Mouse (Mus musculus) thymus, adult 2 months (tissue): Measurements from ENCODE around the gene Btbd11. TPM values are rescaled to one million over a fixed set of nuclear protein-coding genes. Genes with fewer than 3 reads are reported as not detected.

ENCODE experiments used
- DNase-seq: peaks from one replicate; pipeline ENCODE4 v3.0.0; 2021
- H3K27ac ChIP-seq: fragments of 200-500 bp; 2 replicates; pipeline ENCODE4 v1.5.1; 2012; ENCODE audit warnings: low read length, control low read depth; ENCODE audit not compliant: control insufficient read depth, insufficient read depth
- H3K27me3 ChIP-seq: fragments of 200-500 bp; 2 replicates; pipeline ENCODE4 v1.6.1; 2012; ENCODE audit warnings: mild to moderate bottlenecking, low read length, moderate library complexity, mixed read lengths; ENCODE audit not compliant: control insufficient read depth, insufficient read depth
- H3K36me3 ChIP-seq: fragments of 200-500 bp; 2 replicates; pipeline ENCODE4 v1.6.1; 2012; ENCODE audit warnings: mild to moderate bottlenecking, low read length, moderate library complexity; ENCODE audit not compliant: control insufficient read depth, insufficient read depth
- H3K4me1 ChIP-seq: fragments of 200-500 bp; replicated peaks from 2 replicates; pipeline ENCODE4 v1.6.1; 2012; ENCODE audit warnings: low read length; ENCODE audit not compliant: control insufficient read depth, insufficient read depth
- H3K4me3 ChIP-seq: fragments of 200-500 bp; 2 replicates; pipeline ENCODE4 v1.5.1; 2012; ENCODE audit warnings: mild to moderate bottlenecking, low read length, control low read depth, moderate library complexity; ENCODE audit not compliant: control insufficient read depth, insufficient read depth
- CTCF ChIP-seq: fragments of 200-500 bp; IDR thresholded peaks from 2 replicates; pipeline ENCODE4 v1.5.1; 2012; ENCODE audit warnings: mild to moderate bottlenecking, control low read depth, low read length, moderate library complexity, borderline replicate concordance; ENCODE audit not compliant: control insufficient read depth, poor library complexity, insufficient read depth; ENCODE audit errors: extremely low read depth
- POLR2A ChIP-seq: fragments of 200-500 bp; IDR thresholded peaks from 2 replicates; pipeline ENCODE4 v1.6.1; 2012; ENCODE audit warnings: mild to moderate bottlenecking, low read length, control low read depth, moderate library complexity; ENCODE audit not compliant: control insufficient read depth, poor library complexity, insufficient read depth; ENCODE audit errors: extremely low read depth
- WGBS: fragments of 180-500 bp; shearing (Covaris S2); methylation state at CpG from one replicate; pipeline ENCODE4 v1.1.7; 2018; 5-methylcytosine and 5-hydroxymethylcytosine counted together
- polyA plus RNA-seq: library from polyadenylated mRNA; depleted of rRNA; stranded (reverse); fragments of >200 nt; gene quantifications from 2 replicates; pipeline ENCODE4 v1.2.3, GENCODE M21; 2012

The Btbd11 gene
- polyA plus RNA-seq, 1 experiment: 32.3 TPM

DNA sequence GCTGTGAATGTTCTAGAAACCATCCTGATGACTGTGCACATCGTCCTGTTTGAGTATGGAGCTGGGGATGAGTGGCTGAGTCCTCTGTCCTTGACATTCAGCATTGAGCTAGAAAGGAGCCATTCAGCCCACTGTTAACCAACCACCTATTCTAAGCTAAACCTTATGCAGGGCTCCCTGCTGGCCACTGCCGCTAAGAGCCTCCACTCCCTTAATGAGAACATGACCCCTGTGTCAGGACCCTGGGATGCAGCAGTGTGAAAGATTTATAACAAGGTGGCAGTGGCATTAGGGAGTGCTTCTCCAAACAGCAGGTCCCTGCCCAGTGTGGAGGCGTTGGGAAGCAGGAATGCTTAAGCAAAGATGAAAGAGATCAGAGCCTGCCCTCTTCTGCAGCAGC is 123.7 kb downstream of the Btbd11 start:
- Histone ChIP-seq H3K27ac (no peak overlapping the region), H3K4me3 (no peak overlapping the region), H3K27me3 (no peaks in the 10 kb centered on the region), H3K4me1 (no peaks in the 10 kb centered on the region), H3K36me3 (no peaks in the 10 kb centered on the region)
- no peak for DNase-seq
- WGBS: 91% methylated on average over 3 of the region's 3 CpGs
- no peak for TF ChIP-seq POLR2A
- no peak for TF ChIP-seq CTCF

DNA sequence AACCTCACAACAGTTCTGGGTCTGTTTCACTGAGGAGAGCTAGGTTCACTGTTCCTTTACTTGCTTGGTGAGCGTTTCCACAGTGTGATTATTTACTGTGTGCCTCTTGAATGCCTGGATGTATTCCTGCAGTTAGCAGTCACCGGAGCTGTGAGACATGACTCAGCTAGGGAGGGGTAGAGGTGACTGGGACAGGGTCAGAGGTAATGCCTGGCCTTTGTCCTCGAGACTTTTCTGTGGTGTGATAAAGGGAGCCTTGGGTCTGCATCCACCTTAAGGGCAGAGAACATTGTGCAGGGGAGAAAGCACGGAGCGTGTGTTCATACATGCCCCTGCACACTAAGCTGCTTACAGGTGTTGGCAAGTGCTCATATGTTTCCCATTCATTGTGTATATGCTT is 126.2 kb downstream of the Btbd11 start:
- WGBS: 91% methylated on average over 5 of the region's 5 CpGs
- no peak for DNase-seq
- H3K4me1 ChIP-seq: no peaks in the 10 kb centered on the region
- H3K27me3 ChIP-seq: no peaks in the 10 kb centered on the region
- no peaks in the 10 kb centered on the region for H3K36me3 ChIP-seq
- TF ChIP-seq CTCF: no peak
- TF ChIP-seq POLR2A: no peak
- H3K4me3 ChIP-seq: no peak overlapping the region
- H3K27ac ChIP-seq: no peak overlapping the region

DNA sequence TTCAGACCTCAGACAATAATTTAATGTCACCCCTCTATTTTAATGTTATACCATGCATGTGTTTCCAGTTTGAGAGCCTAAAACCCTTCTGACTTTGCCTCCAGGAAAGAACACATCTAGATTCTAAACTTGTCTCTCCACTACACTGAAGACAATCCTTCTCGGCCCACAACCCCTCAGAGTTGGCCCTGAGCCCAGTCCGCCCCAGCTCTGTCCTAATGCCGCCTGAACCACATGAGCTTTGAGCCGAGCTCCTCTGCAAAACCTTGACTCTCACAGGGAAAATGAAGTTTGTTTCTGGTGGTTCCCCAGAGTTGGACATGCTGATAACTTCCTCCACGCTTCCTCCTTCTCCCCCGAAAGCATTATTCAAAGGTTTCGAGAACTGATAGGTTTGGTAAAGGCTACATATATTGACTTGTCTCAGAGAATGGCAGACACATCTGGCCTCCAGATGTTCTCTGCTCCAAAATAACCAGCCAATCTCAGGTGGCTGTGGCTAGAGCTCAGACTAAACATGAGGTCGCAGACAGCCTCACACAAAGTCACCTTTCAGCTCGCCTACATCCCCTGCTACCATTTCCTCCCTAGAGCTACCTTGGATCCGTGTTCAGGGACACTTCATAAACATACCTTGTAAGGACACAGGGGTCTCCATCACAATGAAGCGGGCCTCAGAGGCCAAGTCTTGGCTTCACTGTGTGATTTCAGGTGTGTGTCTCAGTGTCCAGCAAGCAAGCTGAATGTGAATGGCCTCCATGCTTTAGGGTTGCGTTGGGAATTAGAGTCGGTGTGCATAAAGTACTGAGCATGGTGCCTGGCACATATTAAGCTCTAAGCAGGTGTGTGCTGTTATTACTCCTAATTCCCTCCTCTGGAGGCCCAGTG is 130.9 kb downstream of the Btbd11 start:
- DNase-seq: no peak
- H3K4me1 ChIP-seq: no peaks in the 10 kb centered on the region
- no peaks in the 10 kb centered on the region for H3K36me3 ChIP-seq
- no peaks in the 10 kb centered on the region for H3K27me3 ChIP-seq
- WGBS: 50% methylated on average over 13 of the region's 13 CpGs
- no peak for TF ChIP-seq POLR2A
- TF ChIP-seq CTCF: no peak
- no peak overlapping the region for H3K4me3 ChIP-seq
- no peak overlapping the region for H3K27ac ChIP-seq

DNA sequence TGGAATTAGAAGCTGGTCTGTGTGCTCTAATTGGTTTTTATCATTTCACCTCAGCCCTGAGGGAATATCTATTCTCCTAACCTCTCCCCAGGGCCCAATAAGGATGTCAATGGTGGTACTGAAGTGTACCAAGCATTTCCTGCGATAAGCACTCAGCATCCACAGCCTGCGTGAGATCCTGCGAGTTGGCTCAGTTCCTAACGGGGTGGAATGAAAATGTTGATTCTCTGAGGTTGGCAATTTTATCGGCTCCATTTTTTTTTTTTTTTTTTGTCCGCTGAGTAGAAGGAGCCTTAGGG is 131.4 kb downstream of the Btbd11 start:
- TF ChIP-seq CTCF: no peak
- TF ChIP-seq POLR2A: no peak
- Histone ChIP-seq H3K27me3 (no peaks in the 10 kb centered on the region), H3K36me3 (no peaks in the 10 kb centered on the region), H3K4me3 (no peak overlapping the region), H3K27ac (no peak overlapping the region), H3K4me1 (no peaks in the 10 kb centered on the region)
- WGBS: 95% methylated on average over 6 of the region's 6 CpGs
- no peak for DNase-seq

DNA sequence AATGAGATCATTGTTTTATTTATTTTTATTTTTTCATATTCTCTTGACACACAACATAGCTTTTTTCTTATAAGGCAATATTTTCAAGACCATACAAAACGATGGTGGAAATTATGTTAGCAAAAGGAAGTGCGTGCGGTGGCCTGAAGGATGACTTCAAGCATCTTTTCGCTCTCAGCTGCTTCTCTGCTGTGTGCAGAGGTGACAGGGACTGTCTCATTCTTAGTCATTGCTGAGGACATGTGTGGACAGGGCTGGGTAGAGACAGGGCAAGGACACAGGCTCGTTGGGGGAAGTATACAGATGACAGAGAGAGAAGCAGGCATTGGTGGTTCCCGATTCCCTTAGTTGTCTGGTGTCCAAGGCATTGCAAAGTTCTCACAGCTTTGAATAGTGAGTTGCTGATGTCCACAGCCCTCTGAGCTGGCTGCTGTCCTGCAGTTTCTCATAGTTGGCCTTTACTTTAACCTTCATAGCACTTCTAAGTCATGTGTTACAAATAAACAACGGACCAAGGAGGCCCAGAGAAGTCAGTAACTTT is 135.7 kb downstream of the Btbd11 start:
- H3K4me1 ChIP-seq: no peaks in the 10 kb centered on the region
- H3K27ac ChIP-seq: no peak overlapping the region
- no peaks in the 10 kb centered on the region for H3K27me3 ChIP-seq
- 86% methylated on average over 7 of the region's 7 CpGs for WGBS
- H3K4me3 ChIP-seq: no peak overlapping the region
- no peaks in the 10 kb centered on the region for H3K36me3 ChIP-seq
- TF ChIP-seq CTCF: no peak
- no peak for TF ChIP-seq POLR2A
- DNase-seq: no peak

DNA sequence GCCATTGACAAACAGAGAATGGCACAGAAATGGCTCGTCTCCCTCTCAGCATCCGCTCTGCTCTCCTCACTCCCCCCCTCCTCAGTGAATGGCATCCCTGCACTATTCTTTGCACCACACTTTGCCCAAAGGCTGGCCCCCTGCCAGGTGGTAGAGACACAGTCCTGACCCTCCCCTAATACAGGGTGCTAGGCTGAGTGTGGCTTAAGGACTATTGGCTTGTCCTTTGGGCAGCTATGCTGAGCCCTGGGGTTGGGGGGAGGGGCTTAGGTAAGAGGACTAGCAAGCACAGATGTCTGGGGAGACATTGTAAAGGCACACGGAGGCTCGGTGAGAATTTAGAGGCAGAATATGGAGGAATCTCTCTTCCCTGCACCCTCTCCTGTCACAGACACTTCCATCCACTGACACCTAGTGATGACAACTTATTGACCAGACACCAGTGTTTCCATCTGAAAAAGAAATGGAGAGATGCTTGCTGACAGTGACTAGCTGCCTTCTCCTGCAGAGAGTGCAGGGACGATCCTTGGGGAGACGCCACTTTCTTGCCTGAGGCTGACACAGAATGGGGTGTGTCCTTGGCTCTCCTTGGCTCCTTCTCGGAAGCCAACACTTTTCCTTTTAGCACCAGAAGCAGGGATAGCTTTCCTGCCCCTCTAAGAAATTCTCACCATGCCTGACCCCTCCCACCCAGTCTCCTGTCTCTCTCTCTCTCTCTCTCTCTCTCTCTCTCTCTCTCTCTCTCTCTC is 138.8 kb downstream of the Btbd11 start:
- no peaks in the 10 kb centered on the region for H3K27me3 ChIP-seq
- TF ChIP-seq POLR2A (no peak), CTCF (no peak)
- no peak overlapping the region for H3K27ac ChIP-seq
- H3K4me1 ChIP-seq: no peaks in the 10 kb centered on the region
- no peak for DNase-seq
- H3K36me3 ChIP-seq: no peaks in the 10 kb centered on the region
- no peak overlapping the region for H3K4me3 ChIP-seq
- WGBS: 94% methylated on average over 7 of the region's 7 CpGs

GRCm38 (mm10) chr10:85526657-85527056 is 140.0 kb downstream of the Btbd11 start:
- 88% methylated on average over 2 of the region's 2 CpGs for WGBS
- Histone ChIP-seq H3K4me3 (no peak overlapping the region), H3K4me1 (no peaks in the 10 kb centered on the region), H3K27ac (no peak overlapping the region), H3K36me3 (no peaks in the 10 kb centered on the region), H3K27me3 (no peaks in the 10 kb centered on the region)
- DNase-seq: no peak
- TF ChIP-seq CTCF: no peak
- TF ChIP-seq POLR2A: no peak
